47 mouse cellular contexts compared by ENCODE assay signal in genomic region chr9:119145638-119146037, GRCm38 (mm10). TPM values are rescaled to one million over a fixed set of nuclear protein-coding genes. Genes with fewer than 3 reads are reported as not detected.
"Had no signal": no experiment of that assay in that cellular context is flagged by ENCODE, and none has a peak within 500 bp of the region (broad histone marks: within the 10 kb centered on the region; RNA-seq: fewer than 3 reads in every experiment).

No protein-coding gene starts in this region.

- H3K9ac ChIP-seq: heart, embryonic 12.5 days; heart, embryonic 13.5 days; heart, embryonic 15.5 days; hindbrain, embryonic 12.5 days; hindbrain, embryonic 13.5 days; hindbrain, embryonic 14.5 days; hindbrain, embryonic 15.5 days; intestine, embryonic 15.5 days; kidney, embryonic 15.5 days had no signal

- H3K4me1 ChIP-seq: heart, embryonic 12.5 days; heart, embryonic 13.5 days; heart, embryonic 15.5 days; hindbrain, embryonic 12.5 days; hindbrain, embryonic 13.5 days; hindbrain, embryonic 15.5 days; intestine, embryonic 15.5 days; kidney, embryonic 15.5 days had no signal

- H3K27me3 ChIP-seq: heart, embryonic 13.5 days; heart, embryonic 15.5 days; hindbrain, embryonic 12.5 days; hindbrain, embryonic 13.5 days; hindbrain, embryonic 15.5 days; intestine, embryonic 15.5 days; kidney, embryonic 15.5 days had no signal

- H3K36me3 ChIP-seq: heart, embryonic 10.5 days; heart, embryonic 12.5 days; heart, embryonic 13.5 days; heart, embryonic 15.5 days; hindbrain, embryonic 10.5 days; hindbrain, embryonic 12.5 days; hindbrain, embryonic 13.5 days; hindbrain, embryonic 15.5 days; intestine, embryonic 15.5 days; kidney, embryonic 15.5 days had no signal

- H3K9me3 ChIP-seq: heart, embryonic 10.5 days; heart, embryonic 12.5 days; heart, embryonic 13.5 days; heart, embryonic 15.5 days; hindbrain, embryonic 10.5 days; hindbrain, embryonic 12.5 days; hindbrain, embryonic 13.5 days; hindbrain, embryonic 15.5 days; intestine, embryonic 15.5 days; kidney, embryonic 15.5 days had no signal

- ATAC-seq: hindbrain, embryonic 16.5 days; hindbrain, postnatal 0 days; inflammation-experienced regulatory T-cells, adult 6 months; intestine, embryonic 15.5 days; intestine, embryonic 16.5 days; intestine, postnatal 0 days had no signal

- H3K4me2 ChIP-seq: heart, embryonic 11.5 days; heart, embryonic 12.5 days; heart, embryonic 13.5 days; heart, embryonic 15.5 days; hindbrain, embryonic 12.5 days; hindbrain, embryonic 13.5 days; hindbrain, embryonic 14.5 days; hindbrain, embryonic 15.5 days; intestine, embryonic 15.5 days; kidney, embryonic 15.5 days had no signal

- H3K27ac ChIP-seq: heart, adult 2 months; heart, embryonic 10.5 days; heart, embryonic 13.5 days; heart, embryonic 15.5 days; hindbrain, embryonic 10.5 days; hindbrain, embryonic 12.5 days; hindbrain, embryonic 13.5 days; hindbrain, embryonic 14.5 days; hindbrain, embryonic 15.5 days; intestine, embryonic 15.5 days; kidney, embryonic 15.5 days; kidney, postnatal 0 days; layer of hippocampus, adult 2 months had no signal

- DNase-seq: heart, adult 2 months; heart, postnatal 10 days; heart, postnatal 14 days; heart, postnatal 36 days; heart, postnatal 4 days; kidney, adult 11 months; kidney, adult 18-20 months; kidney, adult 8-10 months; kidney, postnatal 14 days; kidney, postnatal 4 days; layer of hippocampus, adult 9-11 months; layer of hippocampus, postnatal 36 days had no signal

- H3K4me3 ChIP-seq: heart, adult 2 months; heart, embryonic 10.5 days; heart, embryonic 12.5 days; heart, embryonic 13.5 days; heart, embryonic 15.5 days; hindbrain, embryonic 10.5 days; hindbrain, embryonic 12.5 days; hindbrain, embryonic 13.5 days; hindbrain, embryonic 15.5 days; intestine, embryonic 15.5 days; kidney, embryonic 15.5 days; layer of hippocampus, adult 2 months had no signal

RNA-seq across cellular contexts. Expression of gene Acaa1b, which starts 11.3 kb away (rescaled TPM):
- total RNA-seq: hematopoietic stem cell, adult 5-6 weeks had no signal
- polyA plus RNA-seq: inflammation-experienced regulatory T-cells, adult 6 months had no signal

RNA-seq across cellular contexts. Expression of gene Gm47289, which starts 13.3 kb away (rescaled TPM):
- total RNA-seq: heart, adult 2 months; heart, adult 8-10 months; heart, postnatal 10 days; heart, postnatal 14 days; heart, postnatal 25 days; heart, postnatal 36 days; heart, postnatal 4 days; hematopoietic stem cell, adult 5-6 weeks; hindbrain, postnatal 0 days; layer of hippocampus, adult 18-20 months; layer of hippocampus, adult 2 months; layer of hippocampus, adult 8-10 months; layer of hippocampus, postnatal 10 days; layer of hippocampus, postnatal 14 days; layer of hippocampus, postnatal 25 days; layer of hippocampus, postnatal 36 days had no signal
- polyA plus RNA-seq: heart, adult 2 months; heart, embryonic 10.5 days; heart, embryonic 11.5 days; heart, embryonic 12.5 days; heart, embryonic 14.5 days; heart, embryonic 15.5 days; heart, embryonic 16.5 days; heart, postnatal 0 days; hindbrain, embryonic 10.5 days; hindbrain, embryonic 11.5 days; hindbrain, embryonic 12.5 days; hindbrain, embryonic 13.5 days; hindbrain, embryonic 14.5 days; hindbrain, embryonic 15.5 days; hindbrain, embryonic 16.5 days; hindbrain, postnatal 0 days; inflammation-experienced regulatory T-cells, adult 6 months; intestine, embryonic 14.5 days; intestine, embryonic 15.5 days; intestine, embryonic 16.5 days; intestine, postnatal 0 days; kidney, embryonic 14.5 days; kidney, embryonic 15.5 days; kidney, embryonic 16.5 days; kidney, postnatal 0 days; large intestine, adult 2 months had no signal
